Mouse (Mus musculus) MEL (cell line): ENCODE measurements at regions not wholly inside any gene's neighbourhood (a gene's known extent, or its start where the extent isn't known, plus 50 kb on each side); places are given as distances from the start of the nearest gene placed in this dataset.

ENCODE experiments used
- CTCF ChIP-seq, 3 experiments: IDR thresholded peaks in 2 of 3; conservative IDR thresholded peaks in 1 of 3; 2 replicates each; pipeline ENCODE4 v1.5.1; 2011 to 2012; ENCODE audit warnings: low read length in 3 of 3, low read depth in 2 of 3, mild to moderate bottlenecking in 2 of 3, improper control_type of control experiment in 1 of 3, inconsistent platforms in 1 of 3, mixed read lengths in 1 of 3, moderate library complexity in 1 of 3; ENCODE audit not compliant: control insufficient read depth in 1 of 3, insufficient read depth in 1 of 3, poor library complexity in 1 of 3, severe bottlenecking in 1 of 3
- ELF1 ChIP-seq: IDR thresholded peaks from 2 replicates; pipeline ENCODE4 v1.6.1; 2014; ENCODE audit warnings: low read depth, mild to moderate bottlenecking, inconsistent platforms, low read length, improper control_type of control experiment, moderate library complexity
- EP300 ChIP-seq, 2 experiments: IDR thresholded peaks; 2 replicates each; pipeline ENCODE4 v1.6.1; 2011; ENCODE audit warnings: improper control_type of control experiment in 2 of 2, low read length in 2 of 2, low read depth in 1 of 2, mild to moderate bottlenecking in 1 of 2
- MYC ChIP-seq: IDR thresholded peaks from 2 replicates; pipeline ENCODE4 v1.6.1; 2011; ENCODE audit warnings: low read depth, mild to moderate bottlenecking, low read length, improper control_type of control experiment, moderate library complexity
- NELFE ChIP-seq: IDR thresholded peaks from 2 replicates; pipeline ENCODE4 v1.6.1; 2011; ENCODE audit warnings: low read depth, low read length, improper control_type of control experiment
- POLR2A ChIP-seq, 2 experiments: IDR thresholded peaks; 2 replicates each; pipeline ENCODE4 v1.6.1; 2011 to 2012; ENCODE audit warnings: low read length in 2 of 2, mild to moderate bottlenecking in 2 of 2, control low read depth in 1 of 2, improper control_type of control experiment in 1 of 2, low read depth in 1 of 2, moderate library complexity in 1 of 2; ENCODE audit not compliant: control insufficient read depth in 1 of 2, insufficient read depth in 1 of 2, poor library complexity in 1 of 2
- SIN3A ChIP-seq: IDR thresholded peaks from 2 replicates; pipeline ENCODE4 v1.6.1; 2012; ENCODE audit warnings: low read length, improper control_type of control experiment, inconsistent platforms
- TAL1 ChIP-seq: IDR thresholded peaks from 2 replicates; pipeline ENCODE4 v1.6.1; 2012; ENCODE audit warnings: mild to moderate bottlenecking, inconsistent platforms, low read length, moderate library complexity, mixed read lengths
- USF1 ChIP-seq: IDR thresholded peaks from 2 replicates; pipeline ENCODE4 v1.6.1; 2014; ENCODE audit warnings: low read depth, mild to moderate bottlenecking, inconsistent platforms, low read length, improper control_type of control experiment, moderate library complexity
- ZKSCAN1 ChIP-seq: IDR thresholded peaks from 2 replicates; pipeline ENCODE4 v1.6.1; 2012; ENCODE audit warnings: low read depth, mild to moderate bottlenecking, inconsistent platforms, low read length, improper control_type of control experiment, moderate library complexity

GRCm38 (mm10) chr9:118272713-118273407 lies 122.9 kb upstream of the Cmc1 start:
- TF ChIP-seq SIN3A (peak; percentile 77), POLR2A (IDR thresholded peaks at IDR 0.05; ENCODE audit: control insufficient read depth in 1 of 2, insufficient read depth in 1 of 2, low read depth in 1 of 2, low read length in 2 of 2, poor library complexity in 1 of 2) (no peak), TAL1 (no peak), ZKSCAN1 (no peak), EP300 (IDR thresholded peaks at IDR 0.05; ENCODE audit: low read depth in 1 of 2, low read length in 2 of 2) (peak; percentile 79 to 83), NELFE (no peak), CTCF (IDR thresholded peaks at IDR 0.05 in 2 of 3, conservative IDR thresholded peaks at IDR 0.05 in 1 of 3; ENCODE audit: control insufficient read depth in 1 of 3, insufficient read depth in 1 of 3, low read depth in 2 of 3, low read length in 3 of 3, poor library complexity in 1 of 3, severe bottlenecking in 1 of 3) (no peak), MYC (no peak), ELF1 (no peak), USF1 (no peak)
